Mouse (Mus musculus) forebrain, embryonic 12.5 days (tissue): ENCODE data around the gene Ppp4r4. TPM values are rescaled to one million over a fixed set of nuclear protein-coding genes. Genes with fewer than 3 reads are reported as not detected.
A peak's percentile ranks its signal among the peaks of the same experiment; 100 is the strongest.

Experiments used
- ATAC-seq: fragments of 200-750 bp; cut with Nextera tagmentation; 2 replicates; pipeline ENCODE4 v1.8.0; 2017; ENCODE audit warnings: moderate TSS enrichment; ENCODE audit not compliant: low FRiP score
- H3K27ac ChIP-seq: fragments of 300-500 bp; sonication (generic); 2 replicates; pipeline ENCODE4 v1.5.1; 2016; ENCODE audit warnings: mild to moderate bottlenecking
- H3K27me3 ChIP-seq: fragments of 300-500 bp; sonication (generic); 2 replicates; pipeline ENCODE4 v1.6.1; 2016; ENCODE audit warnings: mild to moderate bottlenecking
- H3K36me3 ChIP-seq: fragments of 300-500 bp; sonication (generic); replicated peaks from 2 replicates; pipeline ENCODE4 v1.6.1; 2016; ENCODE audit warnings: mild to moderate bottlenecking
- H3K4me1 ChIP-seq: fragments of 300-500 bp; sonication (generic); 2 replicates; pipeline ENCODE4 v1.6.1; 2016
- H3K4me2 ChIP-seq: fragments of 300-500 bp; sonication (generic); 2 replicates; pipeline ENCODE4 v1.6.1; 2016; ENCODE audit warnings: mild to moderate bottlenecking, moderate library complexity
- H3K4me3 ChIP-seq: fragments of 300-500 bp; sonication (generic); replicated peaks from 2 replicates; pipeline ENCODE4 v1.5.1; 2016; ENCODE audit warnings: mild to moderate bottlenecking
- H3K9ac ChIP-seq: fragments of 300-500 bp; sonication (generic); 2 replicates; pipeline ENCODE4 v1.6.1; 2016; ENCODE audit warnings: mild to moderate bottlenecking
- H3K9me3 ChIP-seq: fragments of 300-500 bp; sonication (generic); 2 replicates; pipeline ENCODE4 v1.6.1; 2016
- WGBS: fragments of 180-500 bp; shearing (Covaris S2); methylation state at CpG from one replicate; pipeline ENCODE4 v1.1.7; 2016; 5-methylcytosine and 5-hydroxymethylcytosine counted together
- polyA plus RNA-seq: library from polyadenylated mRNA; unstranded; fragments of >200 nt; fragmentation: Nextera tagmentation; extraction: Ambion mirVana; gene quantifications from 2 replicates; pipeline ENCODE4 v1.2.1, GENCODE M21; 2016

Gene Ppp4r4
- polyA plus RNA-seq, 1 experiment from 2014 or later = 3.5 TPM

DNA sequence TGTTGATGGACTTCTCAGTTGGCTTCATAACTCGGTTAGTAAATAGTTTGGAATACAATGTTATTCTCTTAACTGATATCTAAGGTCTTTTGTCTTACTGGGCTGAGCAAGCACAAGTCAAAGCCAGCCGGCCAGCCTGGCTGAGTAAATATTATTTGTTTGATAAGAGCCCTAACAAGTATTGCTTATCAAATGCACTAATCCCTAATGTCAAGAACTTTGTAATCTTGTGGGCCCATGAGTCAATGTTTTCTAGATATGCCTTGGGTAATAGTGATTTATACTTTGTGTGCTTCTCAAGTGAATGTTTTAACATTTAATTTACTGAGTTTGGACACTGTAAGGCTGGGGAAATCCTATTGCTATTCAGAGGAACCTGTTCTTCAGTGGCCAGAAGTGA is 66.3 kb downstream of the Ppp4r4 start:
- no peaks in the 10 kb centered on the region for H3K9me3 ChIP-seq
- H3K4me1 ChIP-seq = no peaks in the 10 kb centered on the region
- no peak overlapping the region for H3K27ac ChIP-seq
- no peaks in the 10 kb centered on the region for H3K27me3 ChIP-seq
- no peak overlapping the region for H3K9ac ChIP-seq
- H3K4me3 ChIP-seq = no peak overlapping the region
- ATAC-seq = no peak
- H3K4me2 ChIP-seq = no peak overlapping the region
- H3K36me3 ChIP-seq = no peaks in the 10 kb centered on the region
- 90% methylated on average over 2 of the region's 2 CpGs for WGBS

DNA sequence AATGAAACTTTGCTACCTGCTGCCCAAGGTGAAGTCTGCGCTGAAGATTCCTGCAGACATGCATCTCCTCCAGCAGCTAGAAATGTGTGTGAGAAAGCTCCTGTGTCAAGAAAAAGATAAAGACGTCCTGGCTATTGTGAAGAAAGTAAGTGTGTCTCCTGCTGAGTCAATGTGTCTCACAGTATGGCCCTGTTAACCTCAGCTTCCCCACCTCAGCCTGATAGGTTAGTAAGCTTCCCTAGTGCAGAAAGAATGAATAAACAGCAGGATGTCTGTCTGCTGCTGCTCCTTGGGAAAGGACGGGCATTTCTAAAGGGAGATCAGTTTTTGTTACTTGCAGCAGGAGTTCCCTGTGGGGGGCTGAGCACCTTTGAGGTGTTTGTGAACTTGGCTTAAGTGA is 68.3 kb downstream of the Ppp4r4 start:
- no peaks in the 10 kb centered on the region for H3K4me1 ChIP-seq
- no peak for ATAC-seq
- WGBS = 13% methylated on average over 3 of the region's 3 CpGs

GRCm38 (mm10) chr12:103601839-103602238 is 69.8 kb downstream of the Ppp4r4 start:
- no peaks in the 10 kb centered on the region for H3K9me3 ChIP-seq
- no peaks in the 10 kb centered on the region for H3K27me3 ChIP-seq
- no peak for ATAC-seq
- H3K9ac ChIP-seq = no peak overlapping the region
- no peaks in the 10 kb centered on the region for H3K4me1 ChIP-seq
- H3K27ac ChIP-seq = no peak overlapping the region
- WGBS = 86% methylated on average over 3 of the region's 3 CpGs
- no peak overlapping the region for H3K4me2 ChIP-seq
- H3K36me3 ChIP-seq = no peaks in the 10 kb centered on the region
- H3K4me3 ChIP-seq = no peak overlapping the region

More for the DNA sequence above, 68.3 kb downstream of the Ppp4r4 start:
- no peaks in the 10 kb centered on the region for H3K9me3 ChIP-seq
- H3K27me3 ChIP-seq = no peaks in the 10 kb centered on the region
- no peaks in the 10 kb centered on the region for H3K36me3 ChIP-seq
- no peak overlapping the region for H3K4me2 ChIP-seq
- no peak overlapping the region for H3K4me3 ChIP-seq
- no peak overlapping the region for H3K9ac ChIP-seq
- no peak overlapping the region for H3K27ac ChIP-seq

DNA sequence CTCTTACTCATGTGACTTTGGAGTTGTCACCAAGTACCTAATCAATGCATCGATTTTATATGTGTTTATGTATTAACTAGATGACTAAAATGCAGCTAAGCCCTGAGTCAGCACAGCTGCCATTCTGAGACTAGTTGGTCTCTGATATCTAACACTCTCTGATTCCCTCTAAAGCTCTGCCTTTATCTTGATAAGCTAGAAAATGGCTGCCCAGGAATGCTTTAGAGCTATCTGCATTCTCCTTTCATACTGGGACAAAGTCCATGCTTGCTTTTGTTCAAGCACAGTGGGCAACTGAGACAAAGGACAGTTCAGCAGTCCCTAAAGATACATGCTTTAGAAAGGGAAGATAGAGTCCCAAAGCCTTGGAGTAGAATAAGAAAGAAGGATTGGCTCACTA is 83.1 kb downstream of the Ppp4r4 start:
- no peak for ATAC-seq
- Histone ChIP-seq H3K4me2 (no peak overlapping the region), H3K27me3 (no peaks in the 10 kb centered on the region), H3K4me1 (no peaks in the 10 kb centered on the region), H3K27ac (no peak overlapping the region), H3K9ac (no peak overlapping the region), H3K36me3 (no peaks in the 10 kb centered on the region), H3K9me3 (no peaks in the 10 kb centered on the region), H3K4me3 (no peak overlapping the region)
- 80% methylated on average over 1 of the region's 1 CpGs for WGBS

DNA sequence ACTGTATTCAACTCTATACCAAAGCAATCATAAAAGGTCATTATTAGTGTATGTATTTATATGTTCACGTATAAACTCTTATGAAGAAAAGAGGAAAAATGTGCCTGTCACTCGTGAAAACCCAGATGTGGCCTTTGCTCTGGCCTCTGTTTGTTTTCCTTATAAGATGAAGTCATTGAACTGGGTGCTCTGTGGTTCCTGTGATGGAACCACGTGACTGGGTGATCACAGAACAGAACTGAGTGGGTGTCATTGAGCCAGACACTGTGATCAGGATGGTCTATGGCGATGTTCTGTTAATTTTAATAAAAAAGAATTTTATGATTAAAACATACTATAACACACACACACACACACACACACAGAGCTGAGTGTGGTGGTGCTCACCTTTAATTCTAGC is 83.7 kb downstream of the Ppp4r4 start:
- no peak for ATAC-seq
- H3K27ac ChIP-seq = no peak overlapping the region
- no peak overlapping the region for H3K9ac ChIP-seq
- H3K4me3 ChIP-seq = no peak overlapping the region
- H3K36me3 ChIP-seq = no peaks in the 10 kb centered on the region
- no peaks in the 10 kb centered on the region for H3K27me3 ChIP-seq
- WGBS = 82% methylated on average over 4 of the region's 4 CpGs
- no peaks in the 10 kb centered on the region for H3K4me1 ChIP-seq
- H3K4me2 ChIP-seq = no peak overlapping the region
- no peaks in the 10 kb centered on the region for H3K9me3 ChIP-seq

DNA sequence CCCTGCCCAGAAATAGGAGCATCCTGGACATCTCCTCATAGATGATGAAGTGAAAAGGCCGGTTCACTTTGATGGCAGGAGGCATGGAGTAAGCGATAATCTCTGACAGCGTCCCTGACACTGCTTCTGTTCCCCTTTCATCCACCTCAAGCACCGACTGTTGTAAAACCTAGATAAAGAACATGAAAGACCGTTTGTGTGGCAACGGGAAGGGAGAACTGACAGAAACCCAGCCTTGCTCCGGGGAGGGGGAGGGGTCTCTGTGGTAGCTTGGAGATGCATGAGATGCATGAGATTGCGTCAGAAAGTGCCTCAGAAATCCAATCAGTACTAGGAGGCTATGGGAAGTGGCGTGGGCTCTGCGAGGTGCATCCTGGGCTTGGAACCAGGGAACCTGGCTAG is 84.8 kb downstream of the Ppp4r4 start:
- H3K4me2 ChIP-seq = no peak overlapping the region
- no peaks in the 10 kb centered on the region for H3K9me3 ChIP-seq
- no peak overlapping the region for H3K27ac ChIP-seq
- no peaks in the 10 kb centered on the region for H3K27me3 ChIP-seq
- no peaks in the 10 kb centered on the region for H3K4me1 ChIP-seq
- H3K36me3 ChIP-seq = no peaks in the 10 kb centered on the region
- 90% methylated on average over 10 of the region's 10 CpGs for WGBS
- no peak overlapping the region for H3K4me3 ChIP-seq
- H3K9ac ChIP-seq = no peak overlapping the region
- ATAC-seq = no peak

GRCm38 (mm10) chr12:103631203-103631612 is 99.1 kb downstream of the Ppp4r4 start, which contains the start of gene Serpina10:
Serpina10 (minus strand) TSS chr12:103631444.
- no peaks in the 10 kb centered on the region for H3K36me3 ChIP-seq
- H3K9me3 ChIP-seq = no peaks in the 10 kb centered on the region
- H3K4me1 ChIP-seq = no peaks in the 10 kb centered on the region
- no peak within 1 kb of the TSS for H3K27ac ChIP-seq
- H3K4me2 ChIP-seq = no peak within 1 kb of the TSS
- no peak within 1 kb of the TSS for H3K9ac ChIP-seq
- no peak within 1 kb of the TSS for H3K4me3 ChIP-seq
- ATAC-seq = no peak
- 81% methylated on average over 3 of the region's 3 CpGs for WGBS
- H3K27me3 ChIP-seq = no peaks in the 10 kb centered on the region

- no peak overlapping the region for H3K27ac ChIP-seq
- no peak overlapping the region for H3K4me3 ChIP-seq
- 80% methylated on average over 2 of the region's 2 CpGs for WGBS
These were observed 102.3 kb downstream of the Ppp4r4 start for GRCm38 (mm10) chr12:103634430-103634829.

DNA sequence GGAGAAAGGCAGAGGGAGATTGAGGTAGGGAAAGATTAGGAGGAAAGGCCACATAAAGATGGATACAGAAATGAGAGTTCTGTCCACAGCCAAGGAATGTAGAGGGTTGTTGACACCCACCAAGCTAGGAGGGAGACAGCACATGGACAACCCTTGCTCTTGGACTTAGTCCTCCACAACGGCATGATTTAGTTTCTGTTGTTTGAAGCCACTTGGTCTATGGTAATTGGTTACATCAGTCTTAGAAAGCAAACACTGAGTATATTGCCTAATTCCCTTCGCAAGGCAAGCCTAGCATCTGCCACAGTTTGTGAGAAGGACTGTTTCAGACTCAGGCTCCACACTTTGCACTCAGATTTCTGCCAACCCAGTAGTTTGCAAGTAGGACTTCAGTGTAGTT is 103.8 kb downstream of the Ppp4r4 start:
- H3K27ac ChIP-seq = no peak overlapping the region
- no peaks in the 10 kb centered on the region for H3K9me3 ChIP-seq
- no peaks in the 10 kb centered on the region for H3K27me3 ChIP-seq
- H3K9ac ChIP-seq = no peak overlapping the region
- H3K4me2 ChIP-seq = no peak overlapping the region
- 91% methylated on average over 2 of the region's 2 CpGs for WGBS
- no peaks in the 10 kb centered on the region for H3K36me3 ChIP-seq
- H3K4me3 ChIP-seq = no peak overlapping the region
- no peak for ATAC-seq
- H3K4me1 ChIP-seq = no peaks in the 10 kb centered on the region

More at GRCm38 (mm10) chr12:103634430-103634829, 102.3 kb downstream of the Ppp4r4 start:
- Histone ChIP-seq H3K27me3 (no peaks in the 10 kb centered on the region), H3K4me2 (no peak overlapping the region), H3K9ac (no peak overlapping the region), H3K9me3 (no peaks in the 10 kb centered on the region), H3K36me3 (no peaks in the 10 kb centered on the region), H3K4me1 (no peaks in the 10 kb centered on the region)
- no peak for ATAC-seq

- WGBS = 0% methylated on average over 2 of the region's 2 CpGs
- H3K4me2 ChIP-seq = no peak overlapping the region
- H3K9ac ChIP-seq = no peak overlapping the region
- H3K27ac ChIP-seq = no peak overlapping the region
- no peaks in the 10 kb centered on the region for H3K4me1 ChIP-seq
- no peaks in the 10 kb centered on the region for H3K27me3 ChIP-seq
- ATAC-seq = 0 out of 2 replicates have a peak, but pooled peaks have one; percentile 46
- H3K4me3 ChIP-seq = no peak overlapping the region
- no peaks in the 10 kb centered on the region for H3K9me3 ChIP-seq
- H3K36me3 ChIP-seq = no peaks in the 10 kb centered on the region
These were observed 111.3 kb downstream of the Ppp4r4 start for GRCm38 (mm10) chr12:103643336-103643735.

DNA sequence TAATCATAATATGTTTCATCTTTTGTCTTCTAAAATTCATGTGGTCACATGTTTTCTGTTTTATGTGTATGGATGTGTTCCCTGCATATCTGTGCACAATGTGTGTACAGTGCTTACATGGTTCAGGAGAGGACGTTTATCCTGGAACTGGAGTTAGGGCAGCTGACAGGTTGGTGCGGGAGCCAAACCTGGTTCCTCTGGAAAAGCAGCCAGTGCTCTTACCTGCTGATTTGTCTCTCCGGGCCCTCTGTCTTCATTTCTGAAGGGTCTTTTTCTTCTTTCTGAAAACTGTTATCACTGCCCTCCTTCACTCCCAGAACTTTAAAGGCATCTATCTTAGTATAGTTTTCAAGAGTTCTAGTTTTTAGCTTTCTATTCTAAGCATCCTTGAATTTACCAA is 111.7 kb downstream of the Ppp4r4 start:
- Histone ChIP-seq H3K9me3 (no peaks in the 10 kb centered on the region), H3K9ac (no peak overlapping the region), H3K4me1 (no peaks in the 10 kb centered on the region), H3K27me3 (no peaks in the 10 kb centered on the region), H3K27ac (no peak overlapping the region), H3K4me3 (no peak overlapping the region), H3K4me2 (no peak overlapping the region), H3K36me3 (no peaks in the 10 kb centered on the region)
- ATAC-seq = no peak
- 86% methylated on average over 3 of the region's 3 CpGs for WGBS

DNA sequence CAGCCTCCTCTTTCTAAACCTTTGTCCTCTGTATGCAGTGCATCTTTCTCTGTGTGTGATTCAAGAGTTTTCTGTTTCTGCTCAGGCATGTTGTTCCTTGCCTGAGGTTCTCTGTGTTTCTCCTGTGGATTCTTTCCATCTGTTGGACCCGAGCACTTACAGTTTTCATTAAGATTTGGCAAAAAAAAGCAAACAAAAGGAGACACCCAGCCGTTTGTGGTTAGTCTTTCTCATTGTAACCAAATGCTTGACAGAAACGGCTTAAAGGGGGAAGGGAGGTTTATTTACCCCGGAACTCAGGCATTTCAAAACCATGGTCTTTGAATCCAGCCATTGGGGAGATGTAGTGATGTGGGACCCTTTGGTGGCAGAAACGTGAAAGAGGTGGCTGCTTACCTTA is 112.5 kb downstream of the Ppp4r4 start:
- no peak overlapping the region for H3K9ac ChIP-seq
- ATAC-seq = no peak
- H3K36me3 ChIP-seq = no peaks in the 10 kb centered on the region
- H3K4me2 ChIP-seq = no peak overlapping the region
- H3K4me1 ChIP-seq = no peaks in the 10 kb centered on the region
- H3K27me3 ChIP-seq = no peaks in the 10 kb centered on the region
- 41% methylated on average over 5 of the region's 5 CpGs for WGBS
- no peak overlapping the region for H3K4me3 ChIP-seq
- H3K9me3 ChIP-seq = no peaks in the 10 kb centered on the region
- H3K27ac ChIP-seq = no peak overlapping the region

DNA sequence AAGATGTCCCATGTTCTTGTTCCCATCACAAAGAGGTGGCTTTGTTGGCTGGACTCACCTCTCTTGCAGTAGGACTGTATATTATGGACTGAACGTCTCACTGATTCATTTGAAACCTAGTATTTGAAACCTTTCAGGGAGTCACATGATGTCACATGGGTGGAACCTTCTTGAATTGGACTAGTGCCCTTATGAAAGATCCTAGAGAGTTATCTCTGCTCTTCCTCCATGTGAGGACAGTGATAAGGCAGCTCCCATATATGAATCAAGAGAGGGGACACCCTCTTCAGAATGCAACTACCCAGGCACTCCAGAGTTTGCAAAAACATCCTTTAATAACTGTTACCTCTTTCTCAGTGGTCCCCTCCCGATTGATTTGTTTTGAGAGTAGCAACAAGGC is 114.2 kb downstream of the Ppp4r4 start:
- Histone ChIP-seq H3K27me3 (no peaks in the 10 kb centered on the region), H3K27ac (no peak overlapping the region), H3K9me3 (no peaks in the 10 kb centered on the region), H3K4me2 (no peak overlapping the region), H3K4me3 (no peak overlapping the region), H3K4me1 (no peaks in the 10 kb centered on the region), H3K36me3 (no peaks in the 10 kb centered on the region), H3K9ac (no peak overlapping the region)
- ATAC-seq = no peak
- 82% methylated on average over 2 of the region's 2 CpGs for WGBS
